Comparison of ENCODE assay signal across 12 mouse cellular contexts in genomic region chr15:25662833-25663519, GRCm38 (mm10). TPM values are rescaled to one million over a fixed set of nuclear protein-coding genes. Genes with fewer than 3 reads are reported as not detected.
DNase-seq lines count a peak whose midpoint lies in the region; ATAC-seq and TF ChIP-seq lines count a peak whose summit lies in the region.
"Had no signal": no experiment of that assay in that cellular context is flagged by ENCODE, and none has a peak within 500 bp of the region (broad histone marks: within the 10 kb centered on the region; RNA-seq: fewer than 3 reads in every experiment).

No protein-coding gene starts in this region.

- peaks cover 13% of the 10 kb centered on the region; the same call in 1 of the 2 replicates for H3K36me3 ChIP-seq in heart, embryonic 10.5 days
- peaks cover 10% of the 10 kb centered on the region; the same call in 1 of the 2 replicates for H3K36me3 ChIP-seq in intestine, postnatal 0 days (ENCODE audit: control insufficient read depth, insufficient read depth)
- no peaks in the 10 kb centered on the region for H3K36me3 ChIP-seq in liver, embryonic 14.5 days (replicated peaks; ENCODE audit: control insufficient read depth, insufficient read depth, low read depth)

- no peaks in the 10 kb centered on the region for H3K9me3 ChIP-seq in heart, embryonic 10.5 days
- no peaks in the 10 kb centered on the region for H3K9me3 ChIP-seq in intestine, postnatal 0 days (ENCODE audit: control insufficient read depth)
- H3K9me3 ChIP-seq in liver, embryonic 14.5 days (ENCODE audit: control insufficient read depth, low read length): no peaks in the 10 kb centered on the region

- 0 out of 2 replicates have a peak overlapping the region, but pooled peaks have one; percentile 22 for H3K27ac ChIP-seq in heart, embryonic 10.5 days
- peak overlapping the region; percentile 64 for H3K27ac ChIP-seq in intestine, postnatal 0 days (ENCODE audit: low read depth, low read length)
- no peak overlapping the region for H3K27ac ChIP-seq in liver, embryonic 14.5 days

- H3K4me2 ChIP-seq in intestine, postnatal 0 days (replicated peaks; ENCODE audit: low read depth): peak overlapping the region; percentile 35
- no peak overlapping the region for H3K4me2 ChIP-seq in liver, embryonic 14.5 days (ENCODE audit: low read depth)

- intact Hi-C loops in heart, postnatal 36 days (cut with DNase I): no loop called here

- ATAC-seq in intestine, postnatal 0 days: peak; percentile 96
- peak; percentile 82 for ATAC-seq in liver, embryonic 14.5 days (ENCODE audit: insufficient read depth)
- no peak for ATAC-seq in erythroblast, adult 5-6 weeks (replicated peaks; ENCODE audit: low FRiP score, poor library complexity, severe bottlenecking)

- no peak overlapping the region for H3K9ac ChIP-seq in intestine, postnatal 0 days (ENCODE audit: low read depth, low read length)
- no peak overlapping the region for H3K9ac ChIP-seq in liver, embryonic 14.5 days (replicated peaks)

- H3K27me3 ChIP-seq in heart, embryonic 10.5 days (ENCODE audit: insufficient read depth, poor library complexity, severe bottlenecking): peaks cover 4% of the 10 kb centered on the region; the same call in 1 of the 2 replicates
- H3K27me3 ChIP-seq in intestine, postnatal 0 days (replicated peaks; ENCODE audit: control insufficient read depth, insufficient read depth, low read length): no peaks in the 10 kb centered on the region
- no peaks in the 10 kb centered on the region for H3K27me3 ChIP-seq in liver, embryonic 14.5 days (ENCODE audit: control insufficient read depth, insufficient read depth, low read length)

- no peak overlapping the region for H3K4me3 ChIP-seq in heart, embryonic 10.5 days
- no peak overlapping the region for H3K4me3 ChIP-seq in intestine, postnatal 0 days (ENCODE audit: low read depth, low read length)
- H3K4me3 ChIP-seq in liver, embryonic 14.5 days (ENCODE audit: insufficient read depth in 1 of 2, low read depth in 2 of 2, low read length in 2 of 2): no peak overlapping the region
- H3K4me3 ChIP-seq: myocyte had no signal

- peaks cover 10% of the 10 kb centered on the region for H3K4me1 ChIP-seq in heart, embryonic 10.5 days
- H3K4me1 ChIP-seq in intestine, postnatal 0 days (replicated peaks; ENCODE audit: control insufficient read depth, insufficient read depth, low read length): peaks cover 21% of the 10 kb centered on the region; the same call in 1 of the 2 replicates
- H3K4me1 ChIP-seq in liver, embryonic 14.5 days (replicated peaks; ENCODE audit: control insufficient read depth in 2 of 2, insufficient read depth in 2 of 2, low read length in 1 of 2): peaks cover 0 to 9% of the 10 kb centered on the region in 2 experiments; a peak in 2 of 4 replicates

- no peak for TF ChIP-seq EP300 in liver, embryonic 14.5 days (IDR thresholded peaks at IDR 0.05; ENCODE audit: low read depth)

- WGBS in heart, embryonic 10.5 days: 33% methylated on average over 8 of the region's 8 CpGs
- WGBS in intestine, postnatal 0 days: 12% methylated on average over 8 of the region's 8 CpGs
- 55% methylated on average over 8 of the region's 8 CpGs for WGBS in liver, embryonic 14.5 days (ENCODE audit: insufficient replicate concordance)

- TF ChIP-seq CTCF in intestine, postnatal 0 days (IDR thresholded peaks at IDR 0.05; ENCODE audit: low read depth): no peak
- TF ChIP-seq CTCF in liver, embryonic 14.5 days (IDR thresholded peaks at IDR 0.05; ENCODE audit: low read depth): no peak

- DNase-seq in heart, embryonic 10.5 days (ENCODE audit: low spot score): no peak
- no peak for DNase-seq in heart, postnatal 36 days
- peak; percentile 72 for DNase-seq in embryo, embryonic 10.5 days (ENCODE audit: low spot score)
- peak; percentile 23 to 39 (median 32) for DNase-seq in liver, embryonic 14.5 days (ENCODE audit: low read depth in 3 of 3, low spot score in 3 of 3)
- DNase-seq in left cerebral cortex, adult 8-10 months (ENCODE audit: low spot score in 2 of 2): no peak
- DNase-seq in layer of hippocampus, postnatal 25 days (ENCODE audit: extremely low spot score in 1 of 2, low spot score in 1 of 2): no peak
- DNase-seq: cerebellum, adult 8-10 months; kidney, adult 8-10 months; layer of hippocampus, postnatal 36 days had no signal

RNA-seq across cellular contexts. Expression of gene Myo10, which starts 40.7 kb away (rescaled TPM):
- 14.4 and 21.0 TPM in 2 replicates for polyA plus RNA-seq in heart, embryonic 10.5 days (2016; fragmentation: Nextera tagmentation; extraction: Ambion mirVana)
- 10 to 100 TPM; 65.4 to 82.1 TPM for total RNA-seq in heart, postnatal 36 days (2021)
- 9.5 and 11.8 TPM in 2 replicates for polyA plus RNA-seq in intestine, postnatal 0 days (2015; fragmentation: Nextera tagmentation; extraction: Ambion mirVana)
- 1.8 and 2.9 TPM in 2 replicates for polyA plus RNA-seq in liver, embryonic 14.5 days (2012; rRNA removed)
- 2.6 and 4.5 TPM in 2 replicates for polyA plus RNA-seq in liver, embryonic 14.5 days (2014; fragmentation: Nextera tagmentation; extraction: Ambion mirVana)
- total RNA-seq in left cerebral cortex, adult 8-10 months (2022): 10 to 100 TPM; 42.6 to 54.2 (median 45.3) TPM
- total RNA-seq in layer of hippocampus, postnatal 25 days (2021): 10 to 100 TPM; 49.1 to 55.9 TPM
- total RNA-seq in erythroblast, adult 5-6 weeks (2015; ENCODE audit: low replicate concordance): 1.7 and 2.1 TPM in 2 replicates
- 5.9 and 6.0 TPM in 2 replicates for total RNA-seq in erythroblast, adult 5-6 weeks (2017; ENCODE audit: low replicate concordance)

Comparison
In these comparisons a context has a peak if more than half of its experiments do, and no peak if none do; other contexts are left out.
1. DNase-seq: peak in embryo, embryonic 10.5 days (single experiment) and liver, embryonic 14.5 days (3 of 3); none in heart, embryonic 10.5 days (single experiment), heart, postnatal 36 days (0 of 2), left cerebral cortex, adult 8-10 months (0 of 2) and layer of hippocampus, postnatal 25 days (0 of 2).
2. RNA of gene Myo10, which starts 40.7 kb away (total RNA-seq): 65.4 to 82.1 TPM in heart, postnatal 36 days, 49.1 to 55.9 TPM in layer of hippocampus, postnatal 25 days and 42.6 to 54.2 TPM in left cerebral cortex, adult 8-10 months; 1.7 to 6.0 TPM in erythroblast, adult 5-6 weeks; every median in the first group is over 4 times any median in the second.